Mouse (Mus musculus) erythroblast, embryonic 14.5 days (primary cell): ENCODE measurements at regions not wholly inside any gene's neighbourhood (a gene's known extent, or its start where the extent isn't known, plus 50 kb on each side); places are given as distances from the start of the nearest gene placed in this dataset.

Experiments used
- H3K27me3 ChIP-seq: 2 replicates; pipeline ENCODE4 v1.6.1; 2012; ENCODE audit warnings: inconsistent platforms; ENCODE audit not compliant: control insufficient read depth
- H3K36me3 ChIP-seq: 2 replicates; pipeline ENCODE4 v1.6.1; 2012; ENCODE audit warnings: mild to moderate bottlenecking, inconsistent platforms; ENCODE audit not compliant: control insufficient read depth
- H3K4me1 ChIP-seq: 2 replicates; pipeline ENCODE4 v1.6.1; 2012; ENCODE audit warnings: inconsistent platforms; ENCODE audit not compliant: control insufficient read depth
- H3K4me3 ChIP-seq: replicated peaks from 2 replicates; pipeline ENCODE3; 2012; ENCODE audit warnings: moderate library complexity, mild to moderate bottlenecking, inconsistent platforms
- H3K9me3 ChIP-seq: 2 replicates; pipeline ENCODE4 v1.6.1; 2012; ENCODE audit warnings: low read length, inconsistent platforms, mixed read lengths; ENCODE audit not compliant: control insufficient read depth
- GATA1 ChIP-seq: IDR thresholded peaks from 2 replicates; pipeline ENCODE4 v1.6.1; 2012; ENCODE audit warnings: low read length, inconsistent platforms, mixed read lengths
- TAL1 ChIP-seq: IDR thresholded peaks from 3 replicates; pipeline ENCODE4 v1.6.1; 2012; ENCODE audit warnings: low read length, inconsistent platforms, mixed read lengths

DNA sequence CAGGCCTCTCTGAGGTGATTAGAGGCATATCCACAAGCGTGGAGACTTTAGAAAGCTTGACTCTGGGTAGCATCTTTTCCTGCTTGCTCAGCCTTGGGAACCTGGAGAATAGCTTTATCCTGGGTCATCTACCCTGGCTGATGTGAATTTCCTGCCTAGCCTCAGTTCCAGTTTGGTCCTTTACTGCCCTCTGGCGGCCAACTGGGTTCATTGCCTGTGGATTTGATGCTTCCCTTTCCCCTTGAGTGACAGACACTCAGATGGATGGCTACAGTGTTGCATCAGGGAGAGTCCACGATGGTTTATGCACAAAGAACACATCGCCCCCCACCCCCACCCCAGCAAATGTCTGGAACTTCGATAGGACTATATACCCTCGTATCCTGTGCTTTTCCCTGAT is 364.1 kb upstream of the Trpc7 start:
- no peak overlapping the region for H3K4me3 ChIP-seq
- TF ChIP-seq TAL1 (no peak), GATA1 (no peak)
- no peaks in the 10 kb centered on the region for H3K36me3 ChIP-seq
- H3K4me1 ChIP-seq = no peaks in the 10 kb centered on the region
- no peaks in the 10 kb centered on the region for H3K27me3 ChIP-seq
- H3K9me3 ChIP-seq = peaks cover 15% of the 10 kb centered on the region

GRCm38 (mm10) chr13:57259474-57259873 is 363.7 kb upstream of the Trpc7 start:
- peaks cover 17% of the 10 kb centered on the region for H3K9me3 ChIP-seq
- H3K4me3 ChIP-seq = no peak overlapping the region
- no peaks in the 10 kb centered on the region for H3K36me3 ChIP-seq
- H3K27me3 ChIP-seq = no peaks in the 10 kb centered on the region
- no peak for TF ChIP-seq TAL1
- no peak for TF ChIP-seq GATA1
- H3K4me1 ChIP-seq = no peaks in the 10 kb centered on the region

DNA sequence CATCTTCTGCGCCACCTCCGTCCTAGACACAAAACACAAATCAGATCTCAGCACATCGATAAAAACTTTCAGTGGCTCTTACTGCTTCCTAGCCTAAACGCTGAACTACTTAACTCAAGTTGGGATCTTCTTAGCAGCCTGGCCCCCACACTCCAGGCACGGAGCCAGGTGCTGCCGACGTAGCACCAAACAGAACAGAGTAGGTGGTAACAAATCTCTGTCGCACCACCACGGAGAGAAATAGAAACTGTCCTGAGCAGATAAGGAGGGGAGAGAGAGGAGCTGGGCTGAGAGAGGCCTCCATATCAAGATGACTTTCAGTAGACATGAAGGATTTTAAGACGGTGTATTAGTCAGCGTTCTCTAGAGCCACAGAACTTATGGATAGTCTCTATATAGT is 360.1 kb upstream of the Trpc7 start:
- H3K9me3 ChIP-seq = peaks cover 44% of the 10 kb centered on the region

DNA sequence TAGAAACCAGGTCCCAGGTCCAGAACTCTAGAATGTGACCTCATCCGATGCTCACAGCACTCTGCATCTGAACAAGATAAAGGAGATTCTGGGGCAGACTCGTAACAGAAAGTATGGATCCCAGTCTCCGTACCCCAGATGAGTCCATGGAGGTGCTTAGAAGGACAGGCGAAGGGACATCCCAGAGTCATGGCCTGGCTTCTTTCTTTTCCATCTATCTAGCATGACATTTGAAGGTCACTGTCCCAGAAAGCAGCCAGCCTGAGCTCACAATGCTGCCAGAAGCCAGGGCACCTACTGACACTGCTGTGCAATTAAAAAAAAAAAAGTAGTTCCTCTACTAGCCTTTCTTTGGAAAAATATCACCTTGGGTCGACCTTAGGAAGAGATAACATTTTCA is 354.1 kb upstream of the Trpc7 start:
- Histone ChIP-seq H3K27me3 (no peaks in the 10 kb centered on the region), H3K9me3 (peaks cover 40% of the 10 kb centered on the region)
- TF ChIP-seq TAL1 = no peak

More for the DNA sequence above, 360.1 kb upstream of the Trpc7 start:
- H3K27me3 ChIP-seq = no peaks in the 10 kb centered on the region
- H3K36me3 ChIP-seq = no peaks in the 10 kb centered on the region
- no peak for TF ChIP-seq TAL1
- TF ChIP-seq GATA1 = no peak
- H3K4me3 ChIP-seq = no peak overlapping the region
- H3K4me1 ChIP-seq = no peaks in the 10 kb centered on the region

GRCm38 (mm10) chr13:57249401-57249800 is 353.6 kb upstream of the Trpc7 start:
- Histone ChIP-seq H3K4me3 (no peak overlapping the region), H3K9me3 (peaks cover 39% of the 10 kb centered on the region), H3K36me3 (no peaks in the 10 kb centered on the region), H3K27me3 (no peaks in the 10 kb centered on the region), H3K4me1 (no peaks in the 10 kb centered on the region)
- TF ChIP-seq TAL1 = no peak
- TF ChIP-seq GATA1 = no peak

More for the DNA sequence above, 354.1 kb upstream of the Trpc7 start:
- H3K4me1 ChIP-seq = no peaks in the 10 kb centered on the region
- H3K4me3 ChIP-seq = no peak overlapping the region
- no peaks in the 10 kb centered on the region for H3K36me3 ChIP-seq

DNA sequence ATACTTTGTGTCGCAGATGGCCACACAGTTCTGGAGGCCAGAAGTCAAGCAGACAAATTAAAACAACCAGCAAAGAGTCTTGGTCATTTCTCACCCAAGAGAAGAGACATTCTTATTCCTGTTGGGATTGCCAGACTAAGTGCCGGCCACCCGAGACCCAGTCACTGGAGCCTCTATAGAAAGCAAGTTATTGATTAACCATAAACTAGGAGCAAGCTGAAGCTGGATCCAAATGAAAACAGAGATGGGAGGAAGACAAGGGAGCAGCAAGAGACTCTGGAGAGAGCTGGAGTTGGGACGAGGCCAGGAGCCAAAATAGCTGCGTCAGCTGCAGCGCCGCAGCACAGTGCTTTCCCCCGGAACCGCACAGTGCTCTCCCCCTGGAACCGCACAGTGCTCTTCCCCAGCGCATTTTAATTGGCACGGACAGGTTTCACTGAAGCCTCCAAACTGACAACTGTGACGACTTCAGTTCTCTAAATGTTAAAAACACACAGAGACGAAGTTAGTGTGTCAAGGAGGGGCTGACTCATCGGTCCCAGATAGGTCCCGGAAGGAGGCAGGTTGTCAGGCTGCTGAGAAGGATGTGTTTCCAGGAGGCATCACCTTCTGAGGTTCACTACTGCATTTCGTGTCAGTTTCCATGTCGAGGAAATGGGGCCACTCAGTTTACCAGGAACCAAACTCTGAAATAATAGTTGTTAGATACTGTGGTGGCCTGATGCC is 350.6 kb upstream of the Trpc7 start:
- Histone ChIP-seq H3K27me3 (no peaks in the 10 kb centered on the region), H3K9me3 (peaks cover 11% of the 10 kb centered on the region), H3K36me3 (no peaks in the 10 kb centered on the region), H3K4me3 (no peak overlapping the region), H3K4me1 (no peaks in the 10 kb centered on the region)
- TF ChIP-seq GATA1 (no peak), TAL1 (no peak)

- H3K4me3 ChIP-seq = no peak overlapping the region
- TF ChIP-seq GATA1 (no peak), TAL1 (no peak)
- peaks cover 11% of the 10 kb centered on the region for H3K9me3 ChIP-seq
- H3K36me3 ChIP-seq = no peaks in the 10 kb centered on the region
- H3K4me1 ChIP-seq = no peaks in the 10 kb centered on the region
- no peaks in the 10 kb centered on the region for H3K27me3 ChIP-seq
Measured at GRCm38 (mm10) chr13:57236917-57237316, 341.1 kb upstream of the Trpc7 start.

GRCm38 (mm10) chr13:57236211-57236610 is 340.4 kb upstream of the Trpc7 start:
- Histone ChIP-seq H3K4me1 (no peaks in the 10 kb centered on the region), H3K36me3 (no peaks in the 10 kb centered on the region), H3K4me3 (no peak overlapping the region), H3K9me3 (peaks cover 13% of the 10 kb centered on the region), H3K27me3 (no peaks in the 10 kb centered on the region)
- TF ChIP-seq TAL1 (no peak), GATA1 (no peak)

GRCm38 (mm10) chr13:57232906-57233305 is 337.1 kb upstream of the Trpc7 start:
- Histone ChIP-seq H3K4me1 (no peaks in the 10 kb centered on the region), H3K36me3 (no peaks in the 10 kb centered on the region), H3K9me3 (peaks cover 7% of the 10 kb centered on the region; the same call in 1 of the 2 replicates), H3K27me3 (no peaks in the 10 kb centered on the region), H3K4me3 (no peak overlapping the region)
- TF ChIP-seq TAL1 (no peak), GATA1 (no peak)

DNA sequence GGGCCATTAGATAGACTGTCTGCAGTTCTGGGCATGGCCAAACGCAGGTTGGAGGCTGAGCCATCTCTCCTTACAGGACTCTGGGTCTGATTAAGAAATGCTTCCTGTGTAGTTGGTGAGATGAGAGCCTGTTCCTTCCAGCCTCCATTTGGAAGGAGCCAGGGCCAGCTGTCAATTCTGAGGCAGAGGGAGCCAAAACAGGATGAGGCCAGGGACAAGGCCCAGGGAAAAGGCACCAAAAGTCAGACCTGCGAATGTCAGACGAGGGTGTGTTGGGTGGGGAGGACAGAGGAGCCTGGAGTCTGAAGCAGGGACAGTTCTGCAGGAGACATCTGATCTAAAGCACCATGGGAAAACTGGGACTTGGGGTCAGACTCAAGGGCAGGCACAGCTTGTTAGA is 335.9 kb upstream of the Trpc7 start:
- Histone ChIP-seq H3K9me3 (peaks cover 7% of the 10 kb centered on the region), H3K27me3 (no peaks in the 10 kb centered on the region)

More for the DNA sequence above, 335.9 kb upstream of the Trpc7 start:
- TF ChIP-seq TAL1 (no peak), GATA1 (no peak)
- H3K4me3 ChIP-seq = no peak overlapping the region
- no peaks in the 10 kb centered on the region for H3K36me3 ChIP-seq
- H3K4me1 ChIP-seq = no peaks in the 10 kb centered on the region
